Mouse (Mus musculus) kidney, postnatal 14 days (tissue): ENCODE data around the gene Irgm2.
"Not testable (repeated sequence)": the region's sequence is repeated elsewhere in the genome, so short reads cannot be mapped to it uniquely, and the experiment has no call there.

Experiments used
- DNase-seq: peaks from one replicate; pipeline ENCODE4 v3.0.0; 2022; ENCODE audit warnings: mixed read lengths

The Irgm2 gene

DNA sequence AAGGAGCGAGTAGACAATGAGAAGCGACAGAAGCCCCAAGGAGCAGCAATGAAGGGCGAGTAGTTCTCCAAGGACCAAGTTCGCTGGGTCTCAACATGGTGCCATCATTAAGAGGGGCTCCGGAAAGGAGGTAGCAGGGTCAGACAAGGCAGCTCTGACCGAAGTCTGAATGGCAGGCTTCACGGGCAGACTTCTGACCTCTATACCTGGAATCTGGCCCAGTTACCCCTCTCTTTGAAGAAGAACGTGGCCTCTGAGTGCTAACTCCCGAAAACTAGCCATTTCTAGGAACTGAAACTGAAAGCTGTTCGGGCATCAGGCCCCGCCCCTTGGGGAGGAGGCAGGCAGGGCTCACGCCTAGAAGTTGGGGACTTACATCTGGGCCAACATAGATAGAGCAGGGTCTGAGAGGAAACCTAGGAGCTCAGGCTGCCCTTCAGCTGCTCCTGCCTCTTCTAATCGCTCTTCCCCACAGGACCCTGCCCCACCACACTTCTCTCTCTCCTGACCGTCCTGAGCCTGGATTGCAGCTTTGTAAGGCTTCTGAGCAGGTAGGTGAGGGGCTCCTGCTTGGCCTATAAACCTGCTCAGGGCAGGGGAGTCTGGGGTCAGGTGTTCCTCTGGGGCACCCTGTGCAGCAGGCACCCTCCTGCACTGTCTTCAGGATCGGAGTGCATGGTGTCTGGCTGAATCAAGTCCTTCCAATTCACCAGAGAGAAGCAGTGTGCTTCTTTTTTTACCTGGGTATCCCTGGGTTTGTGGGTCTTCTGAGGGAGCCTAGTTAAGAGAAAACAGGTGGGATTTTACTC lies at the start of gene Irgm2, which contains the start of gene Igtp:
Gene Irgm2 (plus strand): TSS at position 390 of the 809 bp plus-strand sequence.
Gene Igtp (plus strand): TSS at position 328 of the 809 bp plus-strand sequence.
- peak; percentile 88 for DNase-seq

DNA sequence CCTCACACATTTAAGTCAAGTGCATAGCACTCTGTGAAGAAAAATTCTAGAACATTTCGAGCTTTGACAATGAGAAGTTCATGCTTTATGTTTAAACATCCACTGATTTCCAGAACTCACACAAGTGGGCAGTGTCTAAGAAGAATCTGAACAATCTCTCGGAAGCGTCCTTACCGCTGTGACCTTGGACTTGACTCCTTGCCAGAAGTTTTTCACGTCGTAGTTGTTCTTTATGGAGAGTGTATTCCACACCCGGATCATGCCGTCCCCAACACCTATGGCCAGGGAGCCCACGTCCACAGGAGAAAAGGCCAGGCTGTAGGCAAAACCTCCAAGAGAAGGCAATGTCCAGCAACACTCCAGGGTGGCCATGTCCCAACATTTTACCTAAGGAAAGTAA lies 44.0 kb upstream of the Irgm2 start:
- no peak for DNase-seq

DNA sequence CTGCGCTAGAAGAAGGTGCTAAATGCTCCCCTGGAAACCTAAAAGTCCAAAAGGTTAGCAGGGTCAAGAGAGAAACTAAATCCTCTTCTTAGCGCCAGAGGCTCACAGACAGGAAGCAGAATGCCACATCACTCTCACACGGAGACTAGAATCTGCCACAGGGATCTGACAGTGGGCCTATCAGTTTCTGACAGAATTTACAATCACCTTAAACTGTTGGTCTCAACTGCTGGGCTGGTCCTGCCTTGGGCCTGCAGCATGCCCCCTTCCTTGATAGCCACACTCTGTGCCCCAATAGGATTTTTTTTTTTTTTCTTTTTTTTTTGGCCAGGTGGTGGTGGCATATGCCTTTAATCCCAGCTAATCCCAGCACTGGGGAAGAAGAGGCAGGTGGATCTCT lies 42.5 kb upstream of the Irgm2 start:
- DNase-seq, result no peak

DNA sequence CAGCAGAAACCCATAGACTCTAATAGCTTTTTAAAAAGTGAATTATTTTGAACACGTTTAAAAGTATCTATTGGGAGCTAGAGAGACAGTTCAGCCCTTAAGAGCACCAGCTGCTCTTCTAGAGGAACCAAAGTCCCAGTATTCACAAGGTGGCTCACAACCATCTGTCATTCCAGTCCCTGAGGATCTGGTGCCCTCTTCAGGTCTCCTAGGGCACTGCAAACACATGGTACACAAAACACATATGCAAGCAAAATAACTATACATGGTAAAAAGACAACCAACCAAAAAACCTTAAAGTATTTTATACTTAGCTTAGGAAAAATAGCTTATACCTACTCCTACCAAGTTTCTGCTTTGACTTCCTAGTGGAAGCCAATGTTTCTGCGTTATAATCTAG lies 34.3 kb upstream of the Irgm2 start:
- no peak for DNase-seq

DNA sequence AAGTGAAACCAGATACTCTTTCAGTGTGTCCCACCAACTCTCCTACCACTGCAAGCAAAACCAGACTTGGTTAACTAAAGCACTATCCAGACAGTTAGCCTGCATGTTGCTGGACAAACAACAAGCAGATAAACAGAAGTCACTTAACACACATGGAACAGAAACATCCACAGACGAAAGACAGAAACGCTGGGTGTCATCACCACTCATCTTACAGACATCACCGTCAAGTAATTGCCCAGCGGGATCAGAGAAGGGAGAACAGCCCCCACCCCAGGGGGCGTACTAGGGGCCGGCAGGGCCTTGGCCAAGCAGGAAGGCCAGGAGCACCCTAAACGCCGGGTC lies 31.6 kb upstream of the Irgm2 start:
- no peak for DNase-seq

GRCm38 (mm10) chr11:58168167-58168915 lies 31.1 kb upstream of the Irgm2 start, which contains the start of gene Gemin5:
Gene Gemin5 (minus strand): TSS chr11:58168539.
- DNase-seq, result peak; percentile 91

DNA sequence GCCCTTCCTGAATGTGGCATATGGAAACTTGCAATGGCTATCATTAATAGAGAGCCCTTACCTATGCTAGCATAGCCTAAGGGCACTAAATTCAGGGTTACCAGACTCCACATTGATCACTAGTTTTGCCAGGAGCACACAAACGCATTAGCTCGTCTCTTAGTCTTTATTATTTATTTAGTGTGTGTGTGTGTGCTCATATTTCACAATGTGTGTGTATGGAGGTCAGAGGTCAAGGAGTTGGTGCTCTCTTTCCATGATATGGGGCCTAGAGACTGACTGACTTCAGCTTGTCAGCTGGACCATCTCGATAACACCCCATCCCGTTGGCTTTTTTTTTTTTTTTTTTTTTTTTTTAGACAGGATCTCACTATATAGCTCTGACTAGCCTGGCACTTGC lies 29.8 kb upstream of the Irgm2 start:
- no peak for DNase-seq

- DNase-seq, result peak; percentile 98
Measured at GRCm38 (mm10) chr11:58171459-58172091, 27.8 kb upstream of the Irgm2 start, which contains the start of gene Mrpl22. Gene Mrpl22 (plus strand): TSS chr11:58171661.

GRCm38 (mm10) chr11:58179563-58179962 lies 19.9 kb upstream of the Irgm2 start:
- peak; percentile 90 for DNase-seq

DNA sequence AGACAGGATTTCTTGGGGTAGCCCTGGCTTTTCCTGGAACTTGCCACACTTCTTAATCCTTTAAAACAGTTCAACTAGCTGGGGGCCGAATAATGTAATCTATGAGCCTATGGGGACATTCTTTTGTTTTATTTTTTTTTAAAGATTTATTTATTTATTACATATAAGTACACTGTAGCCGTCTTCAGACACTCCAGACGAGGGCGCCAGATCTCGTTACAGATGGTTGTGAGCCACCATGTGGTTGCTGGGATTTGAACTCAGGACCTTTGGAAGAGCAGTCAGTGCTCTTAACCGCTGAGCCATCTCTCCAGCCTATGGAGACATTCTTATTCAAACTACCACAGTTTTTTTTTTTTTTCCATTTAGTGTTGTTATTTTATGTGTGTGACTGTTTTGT lies 19.4 kb upstream of the Irgm2 start:
- not testable (repeated sequence) for DNase-seq

DNA sequence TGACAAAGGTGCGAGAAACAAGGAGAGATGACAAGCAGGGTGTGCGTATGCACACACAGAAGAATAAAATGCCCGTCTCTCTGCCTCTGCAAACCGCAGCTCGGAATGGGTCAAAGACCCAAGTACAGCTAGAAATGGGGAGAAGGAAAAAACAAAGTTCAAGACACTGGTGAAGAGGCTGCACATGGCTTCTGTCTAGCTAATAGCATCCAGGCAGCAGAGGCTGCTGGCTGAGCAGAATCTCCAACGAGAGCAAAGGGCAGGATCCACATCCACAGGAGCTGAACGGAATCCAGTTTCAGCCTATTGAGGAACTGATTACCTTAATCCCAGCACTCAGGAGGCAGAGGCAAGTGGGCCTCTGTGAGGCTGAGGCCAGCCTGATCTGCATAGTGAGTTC lies 18.7 kb upstream of the Irgm2 start:
- peak; percentile 54 for DNase-seq

GRCm38 (mm10) chr11:58183579-58183978 lies 15.8 kb upstream of the Irgm2 start:
- DNase-seq, result no peak

DNA sequence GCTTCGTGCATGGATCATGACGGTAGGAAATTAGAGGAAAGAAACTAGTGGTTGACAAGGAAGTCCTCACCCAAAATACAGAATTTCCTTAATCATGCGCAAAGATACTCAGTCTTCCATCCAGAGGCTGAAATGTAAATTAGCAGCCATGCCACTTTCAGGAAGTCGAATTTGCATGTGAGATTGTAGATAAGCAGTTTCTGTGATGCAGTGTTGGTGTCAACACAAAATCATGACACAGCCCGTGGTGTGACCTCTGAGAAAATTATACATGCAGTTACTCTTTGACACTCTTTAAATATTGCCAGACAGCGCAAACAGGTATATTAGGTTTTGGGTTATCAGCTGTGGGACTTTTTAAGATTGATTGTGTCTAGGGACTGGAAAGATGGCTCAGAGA lies 9.7 kb upstream of the Irgm2 start:
- no peak for DNase-seq

- no peak for DNase-seq
Measured at GRCm38 (mm10) chr11:58193326-58193725, 6.1 kb upstream of the Irgm2 start.

DNA sequence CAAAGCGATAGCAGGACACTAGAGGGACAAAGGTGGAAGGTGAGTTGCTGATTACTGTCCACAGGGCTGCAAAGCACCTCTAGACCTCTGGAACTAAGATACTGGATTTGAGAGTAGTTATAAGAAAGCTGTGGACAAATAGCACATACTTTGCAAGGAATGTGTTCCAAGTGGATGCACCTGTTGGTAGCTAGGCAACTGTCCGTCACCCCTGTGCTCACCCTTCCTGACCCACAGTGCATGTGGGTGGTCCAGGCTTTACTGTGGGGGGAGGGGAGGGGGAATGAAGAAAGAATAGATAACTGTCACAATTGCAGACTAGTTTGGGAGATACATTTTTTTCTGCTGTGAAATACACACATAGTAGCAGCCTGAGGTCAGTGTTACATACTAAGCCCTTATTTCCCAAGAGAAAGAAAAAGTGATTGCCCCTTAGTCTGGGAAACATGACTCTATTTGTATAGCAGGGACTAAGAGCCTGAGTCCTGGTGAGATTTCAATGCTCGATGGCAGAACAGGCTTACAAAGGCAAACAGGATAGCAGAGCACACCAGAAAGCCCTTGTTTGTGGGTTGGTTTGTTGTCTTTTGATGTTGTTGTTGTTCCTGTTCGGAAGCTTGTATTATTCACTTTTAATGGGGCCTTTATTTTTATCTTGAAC lies 5.4 kb upstream of the Irgm2 start:
- peak; percentile 30 for DNase-seq

GRCm38 (mm10) chr11:58198663-58199062 lies 755 bp upstream of the Irgm2 start:
- DNase-seq, result no peak

GRCm38 (mm10) chr11:58200226-58200625 lies 808 bp downstream of the Irgm2 start:
- DNase-seq, result no peak

DNA sequence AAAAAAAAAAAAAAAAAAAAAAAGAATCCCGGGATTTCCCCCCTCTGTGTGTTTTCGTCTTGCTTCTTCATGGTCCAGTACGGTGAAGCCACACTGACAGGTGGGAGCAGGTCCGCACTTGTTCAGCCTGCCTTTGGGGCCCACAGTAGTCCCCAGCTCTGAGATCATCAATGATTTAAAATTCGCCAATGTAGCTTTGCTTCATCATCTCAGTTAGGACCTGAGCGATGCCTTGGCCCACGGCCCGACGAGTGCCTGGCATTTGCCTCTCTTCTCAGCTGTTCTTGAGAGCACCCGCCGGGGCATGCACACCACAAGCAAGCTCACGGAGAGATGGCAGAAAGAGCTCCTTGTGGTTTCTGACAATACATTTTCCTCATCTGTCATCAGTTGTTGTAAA lies 1.6 kb downstream of the Irgm2 start:
- no peak for DNase-seq

DNA sequence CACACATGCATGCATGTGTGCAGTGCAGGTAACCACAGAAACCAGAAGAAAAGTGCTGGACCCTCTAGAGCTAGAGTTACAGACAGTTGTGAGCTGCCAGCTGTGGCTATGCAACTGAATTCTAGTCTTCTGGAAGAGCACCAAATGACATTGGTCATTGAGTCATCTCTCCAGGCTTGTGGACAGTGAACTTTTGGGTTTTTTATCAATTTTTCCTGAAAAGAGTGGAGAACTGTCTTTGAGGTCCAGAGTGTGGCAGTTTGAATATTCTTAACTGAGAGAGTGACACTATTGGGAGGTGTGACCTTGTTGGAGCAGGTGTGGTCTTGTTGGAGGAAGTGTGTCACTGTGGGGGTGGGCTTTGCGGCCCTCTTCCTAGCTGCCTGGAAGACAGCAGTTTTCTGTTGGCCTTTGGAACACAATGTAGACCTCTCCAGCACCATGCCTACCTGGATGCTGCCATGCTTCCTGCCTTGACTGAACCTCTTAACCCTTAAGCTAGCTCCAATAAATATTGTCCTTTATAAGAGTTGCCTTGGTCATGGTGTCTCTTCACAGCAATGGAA lies 11.0 kb downstream of the Irgm2 start:
- no peak for DNase-seq

DNA sequence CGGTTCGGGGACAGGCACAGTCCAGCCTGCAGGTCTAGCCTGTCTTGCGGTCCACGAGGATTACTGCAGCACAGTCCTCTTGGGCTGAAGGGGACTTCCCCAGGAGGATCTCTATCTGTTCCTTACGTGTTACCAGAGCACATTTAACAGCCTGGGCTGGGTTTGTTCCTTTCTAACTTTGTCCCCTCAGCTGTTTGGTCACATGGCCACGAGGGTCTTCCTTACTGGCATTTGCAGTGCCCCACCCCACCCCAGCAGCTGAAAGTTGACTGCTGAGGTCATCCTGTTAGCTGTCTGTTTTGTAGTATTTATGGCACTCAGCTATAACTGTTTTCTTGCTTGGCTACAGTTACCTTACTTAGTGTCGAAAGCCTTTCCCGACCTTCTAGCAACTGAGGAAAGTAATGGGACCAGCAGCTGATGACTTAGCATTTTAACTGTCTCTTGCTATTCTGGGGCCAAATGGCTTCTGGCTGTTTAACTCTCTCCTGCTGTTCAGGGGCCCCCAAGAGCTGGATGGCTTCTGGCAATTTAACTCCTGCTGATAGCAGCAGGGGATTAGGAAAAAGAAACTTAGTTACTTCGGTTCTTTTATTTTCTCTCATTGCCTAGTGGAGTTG lies 11.8 kb downstream of the Irgm2 start:
- DNase-seq, result no peak

- DNase-seq, result no peak
Measured at GRCm38 (mm10) chr11:58211682-58212067, 12.3 kb downstream of the Irgm2 start.

DNA sequence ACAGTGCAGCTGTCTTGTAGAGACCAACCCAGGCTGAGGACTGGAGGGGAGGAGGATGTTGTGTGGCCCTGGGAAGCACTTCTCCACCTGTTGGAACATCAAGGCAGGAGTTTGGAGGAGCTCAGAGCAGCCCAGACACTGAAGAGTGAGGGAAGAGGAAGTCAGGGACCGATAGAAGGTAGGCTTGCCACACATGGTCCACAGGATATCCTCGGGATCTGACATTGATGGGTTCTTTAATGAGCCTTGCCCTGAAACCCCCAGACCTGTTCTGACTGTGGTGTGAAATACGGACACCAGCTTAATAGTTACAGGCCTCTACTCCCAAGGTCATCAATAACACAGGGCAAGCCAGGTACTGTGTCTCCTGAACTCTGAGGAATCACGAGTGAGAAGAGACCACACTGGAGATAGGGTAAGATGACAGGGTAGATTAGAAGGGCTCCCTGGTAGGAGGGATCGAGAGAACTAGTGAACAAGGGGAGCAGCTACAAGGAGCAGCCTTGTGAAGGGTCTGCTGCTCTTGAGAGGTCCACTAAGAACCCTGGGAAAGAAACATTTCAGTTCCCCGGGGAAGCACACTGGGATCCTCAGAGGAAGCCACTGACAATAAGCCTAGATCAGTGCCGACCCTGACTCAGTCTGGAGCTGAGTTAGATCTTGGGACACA lies 14.4 kb downstream of the Irgm2 start:
- DNase-seq, result no peak
